Comparison of ENCODE assay signal across 24 mouse cellular contexts in the genomic region with DNA sequence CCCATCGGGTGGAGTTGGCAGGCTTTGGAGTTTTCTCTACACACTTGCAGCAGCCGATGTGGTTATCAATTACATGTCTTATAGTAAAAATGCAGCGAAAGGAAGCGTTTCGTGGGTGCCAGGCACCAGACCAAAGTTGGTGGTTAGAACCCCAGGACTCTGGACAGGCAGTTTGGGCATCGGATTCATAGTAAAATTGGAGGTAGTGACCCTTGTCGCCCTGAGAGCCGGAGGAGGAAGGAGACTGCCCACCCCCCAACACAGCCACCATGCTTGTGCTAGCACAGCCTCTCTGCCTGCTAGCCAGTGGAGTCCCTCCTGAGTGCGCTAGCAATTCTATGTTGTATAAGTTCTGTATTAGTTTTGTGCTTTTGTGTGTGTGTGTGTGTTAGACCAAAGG. TPM values are rescaled to one million over a fixed set of nuclear protein-coding genes. Genes with fewer than 3 reads are reported as not detected.
A peak's percentile ranks its signal among the peaks of the same experiment; 100 is the strongest.
DNase-seq lines count a peak whose midpoint lies in the region; ATAC-seq and TF ChIP-seq lines count a peak whose summit lies in the region.
"Had no signal": no experiment of that assay in that cellular context is flagged by ENCODE, and none has a peak within 500 bp of the region (broad histone marks: within the 10 kb centered on the region; RNA-seq: fewer than 3 reads in every experiment).

No protein-coding gene starts in this region.

- TF ChIP-seq POLR2A in heart, adult 2 months (IDR thresholded peaks at IDR 0.05; ENCODE audit: insufficient read depth, low read depth, low read length), result no peak
- no peak for TF ChIP-seq POLR2A in liver, adult 2 months (IDR thresholded peaks at IDR 0.05; ENCODE audit: extremely low read depth, insufficient read depth, low read length)

- H3K4me2 ChIP-seq in liver, embryonic 12.5 days, result no peak overlapping the region
- H3K4me2 ChIP-seq: forebrain, embryonic 13.5 days; hindbrain, embryonic 12.5 days; hindbrain, embryonic 15.5 days had no signal

- peaks cover 4% of the 10 kb centered on the region; the same call in 1 of the 2 replicates for H3K36me3 ChIP-seq in heart, adult 2 months (ENCODE audit: control insufficient read depth, insufficient read depth, low read length)
- peaks cover 3% of the 10 kb centered on the region; the same call in 1 of the 2 replicates for H3K36me3 ChIP-seq in liver, adult 2 months (ENCODE audit: control insufficient read depth, insufficient read depth, low read length)
- peaks cover 7% of the 10 kb centered on the region for H3K36me3 ChIP-seq in liver, embryonic 12.5 days

- H3K27me3 ChIP-seq in heart, adult 2 months (ENCODE audit: control insufficient read depth, insufficient read depth, low read length), result no peaks in the 10 kb centered on the region
- no peaks in the 10 kb centered on the region for H3K27me3 ChIP-seq in liver, adult 2 months (ENCODE audit: control insufficient read depth, insufficient read depth, low read length)
- no peaks in the 10 kb centered on the region for H3K27me3 ChIP-seq in liver, embryonic 12.5 days (replicated peaks)
- H3K27me3 ChIP-seq: forebrain, embryonic 13.5 days; heart, embryonic 12.5 days; hindbrain, embryonic 12.5 days; hindbrain, embryonic 15.5 days had no signal

- WGBS in heart, adult 2 months, result 63% methylated on average over 9 of the region's 9 CpGs
- WGBS in liver, adult 2 months, result 65% methylated on average over 9 of the region's 9 CpGs
- WGBS in liver, embryonic 12.5 days (ENCODE audit: insufficient replicate concordance), result 75% methylated on average over 9 of the region's 9 CpGs

- no peak overlapping the region for H3K4me3 ChIP-seq in heart, adult 2 months
- no peak overlapping the region for H3K4me3 ChIP-seq in liver, adult 2 months (ENCODE audit: insufficient read depth, low read depth, low read length)
- H3K4me3 ChIP-seq in liver, embryonic 12.5 days, result no peak overlapping the region
- no peak overlapping the region for H3K4me3 ChIP-seq in brown adipose tissue, adult 24 weeks (ENCODE audit: insufficient read depth, low read depth, low read length)
- H3K4me3 ChIP-seq: forebrain, embryonic 10.5 days; forebrain, embryonic 13.5 days; heart, embryonic 12.5 days; hindbrain, embryonic 12.5 days; hindbrain, embryonic 15.5 days had no signal

- peak overlapping the region; percentile 96 for H3K27ac ChIP-seq in heart, adult 2 months
- H3K27ac ChIP-seq in liver, adult 2 months (replicated peaks; ENCODE audit: insufficient read depth, low read depth, low read length), result no peak overlapping the region
- H3K27ac ChIP-seq in liver, embryonic 12.5 days, result no peak overlapping the region
- peak overlapping the region; percentile 79 for H3K27ac ChIP-seq in brown adipose tissue, adult 24 weeks (replicated peaks; ENCODE audit: low read depth, low read length)
- H3K27ac ChIP-seq: forebrain, embryonic 10.5 days; forebrain, embryonic 13.5 days; hindbrain, embryonic 12.5 days; hindbrain, embryonic 15.5 days had no signal

- H3K4me1 ChIP-seq in heart, adult 2 months (ENCODE audit: control insufficient read depth, insufficient read depth, low read length), result peaks cover 12% of the 10 kb centered on the region
- H3K4me1 ChIP-seq in liver, adult 2 months (ENCODE audit: control insufficient read depth, insufficient read depth, low read length), result peaks cover 39% of the 10 kb centered on the region
- peaks cover 26% of the 10 kb centered on the region for H3K4me1 ChIP-seq in liver, embryonic 12.5 days
- peaks cover 36% of the 10 kb centered on the region for H3K4me1 ChIP-seq in brown adipose tissue, adult 24 weeks (ENCODE audit: control insufficient read depth, insufficient read depth, insufficient read length, low read length)

- no peak for TF ChIP-seq EP300 in heart, adult 2 months (IDR thresholded peaks at IDR 0.05; ENCODE audit: insufficient read depth, low read depth, low read length)

- TF ChIP-seq CTCF in heart, adult 2 months (IDR thresholded peaks at IDR 0.05), result no peak
- no peak for TF ChIP-seq CTCF in liver, adult 2 months (IDR thresholded peaks at IDR 0.05; ENCODE audit: low read depth, low read length)

- 0 out of 2 replicates have a peak overlapping the region, but pooled peaks have one; percentile 34 for H3K9ac ChIP-seq in heart, adult 2 months (ENCODE audit: low read depth, low read length)
- H3K9ac ChIP-seq in liver, adult 2 months (ENCODE audit: low read depth, low read length), result 0 out of 2 replicates have a peak overlapping the region, but pooled peaks have one; percentile 9
- no peak overlapping the region for H3K9ac ChIP-seq in liver, embryonic 12.5 days
- H3K9ac ChIP-seq: forebrain, embryonic 13.5 days; heart, embryonic 12.5 days; hindbrain, embryonic 12.5 days; hindbrain, embryonic 15.5 days had no signal

- H3K9me3 ChIP-seq in liver, embryonic 12.5 days (replicated peaks), result no peaks in the 10 kb centered on the region
- H3K9me3 ChIP-seq: forebrain, embryonic 10.5 days; forebrain, embryonic 13.5 days; heart, embryonic 12.5 days; hindbrain, embryonic 12.5 days; hindbrain, embryonic 15.5 days had no signal

- H3K79me2 ChIP-seq in heart, adult 2 months (replicated peaks; ENCODE audit: control insufficient read depth, insufficient read depth, low read length), result no peaks in the 10 kb centered on the region; the same call in 1 of the 2 replicates
- H3K79me2 ChIP-seq in liver, adult 2 months (ENCODE audit: control insufficient read depth, insufficient read depth, low read length), result peaks cover 23% of the 10 kb centered on the region

- peak in 1 of 2 experiments; percentile 26 for DNase-seq in heart, adult 2 months
- no peak for DNase-seq in heart, postnatal 4 days
- no peak for DNase-seq in liver, adult 2 months (ENCODE audit: extremely low read depth, low read depth, low spot score)
- no peak for DNase-seq in MN1 (ENCODE audit: low spot score)
- DNase-seq: adrenal gland, adult 8-10 months; adrenal gland, postnatal 25 days; cerebellum, adult 18-20 months; cerebellum, adult 9-10 months; cerebellum, postnatal 14 days had no signal

- no peak for ATAC-seq in liver, embryonic 12.5 days
- ATAC-seq: activated CD4-positive, CD25-positive, alpha-beta regulatory T cell, adult 4 months; CD4-positive, CD25-positive, alpha-beta regulatory T cell, adult 4 months; forebrain, embryonic 13.5 days; forebrain, embryonic 16.5 days; intestine, postnatal 0 days had no signal

- intact Hi-C loops in heart, adult 2 months (cut with DNase I), result no loop called here

RNA-seq across cellular contexts. Expression of gene Mlycd, which starts 3.9 kb away (rescaled TPM):
- 100 to 1,000 TPM; 110 to 118 TPM for total RNA-seq in heart, adult 2 months (2021)
- polyA plus RNA-seq in heart, adult 2 months (2012; rRNA removed), result 83.8 and 99.1 TPM in 2 replicates
- 10 to 100 TPM; 70.4 to 72.5 TPM for total RNA-seq in heart, postnatal 4 days (2021)
- total RNA-seq in liver, adult 2 months (2014; rRNA removed), result 57.3 and 68.1 TPM in 2 replicates
- 112 and 115 TPM in 2 replicates for polyA plus RNA-seq in liver, adult 2 months (2012; rRNA removed)
- polyA plus RNA-seq in liver, embryonic 12.5 days (2016; fragmentation: Nextera tagmentation; extraction: Ambion mirVana), result 11.7 TPM in 2 replicates
- 72.3 and 74.2 TPM in 2 replicates for polyA plus RNA-seq in brown adipose tissue, adult 24 weeks (2012; ENCODE audit: insufficient read depth, insufficient read length, missing spikeins)

RNA-seq across cellular contexts. Expression of gene Osgin1, which starts 35.4 kb away (rescaled TPM):
- total RNA-seq in heart, adult 2 months (2021), result 1 to 10 TPM; 3.9 to 5.5 TPM
- 7.2 and 7.8 TPM in 2 replicates for polyA plus RNA-seq in heart, adult 2 months (2012; rRNA removed)
- total RNA-seq in heart, postnatal 4 days (2021), result 1 to 10 TPM in 1 of 2 experiments, under 1 TPM in 1; 0.55 to 1.5 TPM
- 9.6 and 33.0 TPM in 2 replicates for total RNA-seq in liver, adult 2 months (2014; rRNA removed)
- 211 and 649 TPM in 2 replicates for polyA plus RNA-seq in liver, adult 2 months (2012; rRNA removed)
- polyA plus RNA-seq in liver, embryonic 12.5 days (2016; fragmentation: Nextera tagmentation; extraction: Ambion mirVana), result 13.3 and 13.6 TPM in 2 replicates
- polyA plus RNA-seq in brown adipose tissue, adult 24 weeks (2012; ENCODE audit: insufficient read depth, insufficient read length, missing spikeins), result 1.9 and 2.2 TPM in 2 replicates

RNA-seq across cellular contexts. Expression of gene Necab2, which starts 48.0 kb away (rescaled TPM):
- total RNA-seq in heart, adult 2 months (2021), result not detected
- polyA plus RNA-seq in heart, adult 2 months (2012; rRNA removed), result not detected in 2 replicates
- total RNA-seq in heart, postnatal 4 days (2021), result under 1 TPM in 1 of 2 experiments, not detected in 1; 0.23 TPM
- 0.07 TPM in 1 of 2 replicates, not detected in the other for total RNA-seq in liver, adult 2 months (2014; rRNA removed)
- 0.11 TPM in 1 of 2 replicates, not detected in the other for polyA plus RNA-seq in liver, adult 2 months (2012; rRNA removed)
- 0.23 and 0.25 TPM in 2 replicates for polyA plus RNA-seq in liver, embryonic 12.5 days (2016; fragmentation: Nextera tagmentation; extraction: Ambion mirVana)
- not detected in 2 replicates for polyA plus RNA-seq in brown adipose tissue, adult 24 weeks (2012; ENCODE audit: insufficient read depth, insufficient read length, missing spikeins)
- total RNA-seq: heart, adult 8-10 months; hematopoietic stem cell, adult 5-6 weeks; MEL had no signal
- polyA plus RNA-seq: activated CD4-positive, CD25-positive, alpha-beta regulatory T cell, adult 4 months; C2C12; CD4-positive, CD25-positive, alpha-beta regulatory T cell, adult 4 months had no signal

RNA-seq across cellular contexts. Expression of gene Hsbp1, which starts 54.3 kb away (rescaled TPM):
- total RNA-seq in heart, adult 2 months (2021), result 100 to 1,000 TPM; 148 to 159 TPM
- polyA plus RNA-seq in heart, adult 2 months (2012; rRNA removed), result 132 and 216 TPM in 2 replicates
- 100 to 1,000 TPM; 180 to 183 TPM for total RNA-seq in heart, postnatal 4 days (2021)
- 62.1 and 69.2 TPM in 2 replicates for total RNA-seq in liver, adult 2 months (2014; rRNA removed)
- 65.3 and 82.8 TPM in 2 replicates for polyA plus RNA-seq in liver, adult 2 months (2012; rRNA removed)
- polyA plus RNA-seq in liver, embryonic 12.5 days (2016; fragmentation: Nextera tagmentation; extraction: Ambion mirVana), result 96.0 and 96.2 TPM in 2 replicates
- 275 and 306 TPM in 2 replicates for polyA plus RNA-seq in brown adipose tissue, adult 24 weeks (2012; ENCODE audit: insufficient read depth, insufficient read length, missing spikeins)

Comparison
In these comparisons a context has a peak if more than half of its experiments do, and no peak if none do; other contexts are left out.
1. RNA of gene Osgin1, which starts 35.4 kb away (polyA plus RNA-seq): 211 to 649 TPM in liver, adult 2 months; 13.3 to 13.6 TPM in liver, embryonic 12.5 days, 7.2 to 7.8 TPM in heart, adult 2 months and 1.9 to 2.2 TPM in brown adipose tissue, adult 24 weeks; every median in the first group is over 10 times any median in the second.
2. H3K27ac ChIP-seq: peak in heart, adult 2 months (single experiment) and brown adipose tissue, adult 24 weeks (single experiment); none in liver, adult 2 months (single experiment) and liver, embryonic 12.5 days (single experiment).